Mouse (Mus musculus): Measurements from ENCODE around the gene Mgst2.

Mgst2 gene

GRCm38 (mm10) chr3:51701281-51701751 lies 41.2 kb downstream of the Mgst2 start:
- peak; percentile 80 for DNase-seq (ENCODE audit: low read depth, low spot score)

- DNase-seq (ENCODE audit: low read depth, low spot score), result no peak
Observed at GRCm38 (mm10) chr3:51701950-51702349, 41.8 kb downstream of the Mgst2 start.

DNA sequence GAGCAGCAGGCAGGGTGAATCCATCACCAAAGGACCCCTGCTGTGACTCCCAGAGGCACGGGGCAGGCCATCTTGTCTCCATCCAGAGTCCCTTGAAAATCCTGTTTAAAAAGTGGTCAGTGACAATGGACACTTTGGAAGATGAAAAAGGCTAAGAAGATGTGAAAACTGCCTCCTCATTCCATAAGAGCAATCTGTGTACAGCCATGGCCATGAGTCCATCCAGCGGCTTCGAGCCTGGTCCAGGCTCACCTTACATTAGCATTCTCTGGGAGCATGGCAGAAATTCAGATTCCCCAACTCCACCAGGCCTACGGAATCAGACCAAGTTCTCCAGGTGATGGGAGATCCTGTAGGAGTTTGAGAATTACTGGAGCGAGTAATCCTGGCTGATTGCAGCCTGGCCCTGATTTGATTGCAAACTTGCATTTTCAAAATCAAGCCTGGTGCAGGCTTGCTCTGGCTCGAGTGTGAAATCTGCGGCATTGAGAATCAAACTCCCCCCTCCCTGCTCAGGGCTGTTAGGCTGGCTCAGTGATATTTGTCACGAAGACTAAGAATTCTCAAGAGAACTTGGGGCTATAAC lies 42.6 kb downstream of the Mgst2 start:
- no peak for DNase-seq (ENCODE audit: low read depth, low spot score)

DNA sequence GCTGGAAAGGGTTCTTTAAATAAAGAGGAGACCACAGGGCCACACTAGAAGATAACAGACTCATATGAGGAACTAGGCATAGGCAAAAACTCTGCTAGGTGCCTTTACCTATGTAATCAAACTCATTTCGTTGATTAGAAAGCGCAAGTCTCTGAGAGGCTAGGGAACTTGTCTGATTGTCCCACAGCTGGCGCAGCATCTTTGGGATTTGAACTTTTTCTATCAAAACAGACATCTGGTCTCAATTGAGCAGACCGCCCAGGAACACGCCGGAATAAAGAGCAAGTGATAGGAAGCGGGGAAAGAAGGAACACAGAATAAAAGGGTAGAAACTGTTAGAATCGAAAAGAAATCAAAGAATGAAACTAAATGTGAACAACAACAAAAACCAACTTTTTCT lies 43.3 kb downstream of the Mgst2 start:
- DNase-seq (ENCODE audit: low read depth, low spot score), result no peak

DNA sequence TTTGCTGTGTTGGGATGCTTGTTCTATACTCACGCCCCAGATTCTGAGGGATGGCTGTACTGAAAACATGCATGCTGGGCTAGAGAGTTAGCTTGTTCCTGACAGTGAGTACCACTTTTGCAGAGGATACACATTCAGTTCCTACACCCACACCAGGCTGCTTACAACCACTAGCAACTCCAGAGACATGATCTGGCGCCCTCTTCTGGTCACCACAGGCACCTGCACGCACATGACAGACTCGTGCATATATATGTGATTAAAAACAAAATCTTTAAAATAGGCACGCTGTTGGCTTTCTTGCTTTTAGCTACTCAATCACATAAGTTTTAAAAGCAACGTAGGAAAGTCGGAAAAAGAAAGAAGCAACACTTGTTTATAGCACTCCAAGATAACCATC lies 45.1 kb downstream of the Mgst2 start:
- DNase-seq (ENCODE audit: low read depth, low spot score), result peak; percentile 65

DNA sequence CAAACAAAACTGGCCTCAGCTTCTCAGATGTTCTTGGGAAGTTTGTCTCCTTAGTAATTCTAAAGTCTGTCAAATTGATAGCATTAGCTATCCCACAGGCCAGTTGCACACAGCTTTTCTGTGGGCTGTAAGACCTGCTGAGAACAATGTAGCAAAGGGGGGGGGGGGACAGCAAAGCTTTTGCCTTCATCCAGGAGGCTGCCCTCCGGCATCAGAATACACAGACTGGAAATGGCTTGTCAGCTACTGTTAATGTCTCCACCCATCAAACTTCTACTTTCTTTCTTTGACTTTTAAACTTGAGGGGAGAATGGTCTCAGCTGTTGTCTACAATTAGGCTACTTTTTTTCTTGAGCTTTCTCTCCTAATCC lies 48.2 kb downstream of the Mgst2 start:
- no peak for DNase-seq (ENCODE audit: low read depth, low spot score)

DNA sequence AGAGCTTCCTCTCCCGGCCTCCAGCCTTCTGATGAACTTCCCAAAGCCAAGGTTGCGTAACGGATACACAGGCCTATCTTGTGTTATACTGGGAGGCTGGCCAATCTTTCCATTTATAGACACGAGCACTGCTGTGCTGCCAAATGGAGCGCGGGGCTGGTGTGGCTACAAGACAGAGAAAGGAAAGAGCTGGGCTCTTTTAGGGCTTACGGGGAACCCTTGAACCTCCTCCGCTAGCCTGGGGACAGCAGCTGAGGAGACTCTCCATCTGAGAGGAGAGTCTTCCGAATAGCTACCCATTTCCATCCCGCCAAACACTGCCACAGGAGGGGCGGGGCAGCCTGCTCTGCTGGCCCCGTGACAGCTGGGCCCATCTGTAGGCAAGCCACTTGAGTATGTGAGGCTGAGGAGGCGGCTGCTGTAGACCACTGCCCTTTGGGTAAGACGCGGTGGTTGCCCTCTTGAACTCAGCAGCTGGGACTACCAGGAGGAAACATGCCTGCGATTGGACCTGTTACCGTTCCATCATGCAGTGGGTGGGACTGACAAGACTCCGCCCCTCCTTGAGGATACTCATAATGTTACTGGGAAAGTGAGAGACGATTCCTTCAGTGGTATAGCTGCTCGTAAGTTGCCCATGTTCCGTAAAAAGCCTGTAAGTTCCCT lies 48.7 kb downstream of the Mgst2 start:
- no peak for DNase-seq (ENCODE audit: low read depth, low spot score)

DNA sequence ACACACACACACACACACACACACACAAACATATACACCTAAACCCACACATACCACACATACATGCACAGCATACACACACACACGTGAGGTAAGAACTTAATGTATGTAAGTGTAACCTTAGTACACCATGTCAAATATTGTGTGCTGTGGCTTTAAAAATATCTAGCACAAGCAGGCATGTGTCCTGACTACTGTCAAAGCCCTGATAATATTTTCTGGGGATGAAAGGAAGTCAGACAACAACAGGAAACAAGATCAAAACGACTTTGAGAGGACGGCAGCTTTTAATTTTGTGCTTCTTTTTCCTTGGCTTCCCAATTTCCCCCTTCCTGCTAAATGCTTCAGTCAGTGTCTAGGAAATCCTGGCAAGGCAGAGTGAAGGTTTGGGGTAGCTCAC lies 52.2 kb downstream of the Mgst2 start:
- no peak for DNase-seq (ENCODE audit: low read depth, low spot score)

DNA sequence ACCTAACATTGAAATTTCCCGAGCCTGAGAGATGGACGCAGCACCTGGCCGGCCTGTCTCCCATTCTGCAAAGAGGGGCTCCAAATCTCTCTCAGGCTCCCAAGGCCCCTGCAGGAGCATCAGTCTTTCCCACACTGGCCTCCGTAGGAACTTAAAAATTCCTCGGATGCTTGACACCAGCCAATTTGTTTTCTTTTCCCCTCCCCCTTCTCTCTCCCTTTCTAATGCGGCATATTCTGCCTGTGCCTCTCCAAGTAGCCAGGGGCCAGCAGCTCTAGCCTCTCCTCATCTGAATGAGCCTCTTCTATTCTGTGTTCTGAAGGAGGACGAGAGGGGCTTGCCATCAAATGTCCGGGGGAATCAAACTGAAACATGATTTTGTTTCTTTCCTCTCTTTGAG lies 53.1 kb downstream of the Mgst2 start:
- no peak for DNase-seq (ENCODE audit: low read depth, low spot score)

GRCm38 (mm10) chr3:51714469-51714868 lies 54.3 kb downstream of the Mgst2 start:
- DNase-seq (ENCODE audit: low read depth, low spot score), result no peak

- DNase-seq (ENCODE audit: low read depth, low spot score), result no peak
Observed at GRCm38 (mm10) chr3:51717455-51717854, 57.3 kb downstream of the Mgst2 start.

GRCm38 (mm10) chr3:51717909-51718308 lies 57.7 kb downstream of the Mgst2 start:
- DNase-seq (ENCODE audit: low read depth, low spot score), result no peak

- DNase-seq (ENCODE audit: low read depth, low spot score), result no peak
Observed at GRCm38 (mm10) chr3:51719373-51719772, 59.2 kb downstream of the Mgst2 start.

GRCm38 (mm10) chr3:51719982-51720381 lies 59.8 kb downstream of the Mgst2 start:
- DNase-seq (ENCODE audit: low read depth, low spot score), result no peak

- no peak for DNase-seq (ENCODE audit: low read depth, low spot score)
Observed at GRCm38 (mm10) chr3:51726257-51726656, 66.1 kb downstream of the Mgst2 start.

GRCm38 (mm10) chr3:51727487-51727886 lies 67.3 kb downstream of the Mgst2 start:
- DNase-seq (ENCODE audit: low read depth, low spot score), result no peak

GRCm38 (mm10) chr3:51727968-51728367 lies 67.8 kb downstream of the Mgst2 start:
- no peak for DNase-seq (ENCODE audit: low read depth, low spot score)

DNA sequence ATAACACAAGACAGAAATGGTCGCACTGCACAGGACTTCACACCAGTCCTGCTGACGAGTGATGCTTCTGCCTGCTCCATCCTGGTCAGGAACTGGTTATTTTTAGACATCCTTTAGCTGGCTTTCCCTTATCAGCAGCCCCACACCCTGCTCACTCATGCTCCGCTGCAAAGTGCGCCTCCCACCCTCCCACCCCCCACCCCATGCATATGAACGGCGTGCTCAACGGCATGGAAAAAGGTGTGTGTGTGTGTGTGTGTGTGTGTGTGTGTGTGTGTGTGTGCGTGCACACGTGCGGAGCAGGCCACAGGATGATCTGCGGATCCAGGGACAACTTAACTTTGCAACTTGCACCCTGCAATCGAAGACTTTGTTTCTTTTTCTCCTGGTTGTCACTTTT lies 68.3 kb downstream of the Mgst2 start:
- DNase-seq (ENCODE audit: low read depth, low spot score), result no peak

- DNase-seq (ENCODE audit: low read depth, low spot score), result no peak
Observed at GRCm38 (mm10) chr3:51729109-51729918, 69.2 kb downstream of the Mgst2 start.

- DNase-seq (ENCODE audit: low read depth, low spot score), result peak; percentile 18
Observed at GRCm38 (mm10) chr3:51730662-51731061, 70.5 kb downstream of the Mgst2 start.

GRCm38 (mm10) chr3:51731949-51732636 lies 71.9 kb downstream of the Mgst2 start:
- DNase-seq (ENCODE audit: low read depth, low spot score), result no peak

Measured in CD4-positive, CD25-positive, alpha-beta regulatory T cell, adult 2 months (primary cell).